Mouse (Mus musculus) embryonic facial prominence, embryonic 14.5 days (tissue): ENCODE results near the gene Grm3. TPM values are rescaled to one million over a fixed set of nuclear protein-coding genes. Genes with fewer than 3 reads are reported as not detected.

Experiments used
- ATAC-seq: fragments of 200-750 bp; cut with Nextera tagmentation; 2 replicates; pipeline ENCODE4 v1.8.0; 2017; ENCODE audit warnings: low read depth, moderate number of reproducible peaks, moderate TSS enrichment
- DNase-seq: peaks from one replicate; pipeline ENCODE4 v3.0.0-alpha.2; 2015; ENCODE audit warnings: low spot score
- H3K27ac ChIP-seq: fragments of 300-500 bp; sonication (generic); replicated peaks from 2 replicates; pipeline ENCODE4 v1.5.1; 2014; ENCODE audit warnings: low read depth, mild to moderate bottlenecking, low read length, moderate library complexity
- H3K27me3 ChIP-seq: fragments of 300-500 bp; sonication (generic); replicated peaks from 2 replicates; pipeline ENCODE4 v1.6.1; 2014; ENCODE audit warnings: low read length; ENCODE audit not compliant: control insufficient read depth, insufficient read depth
- H3K36me3 ChIP-seq: fragments of 300-500 bp; sonication (generic); 2 replicates; pipeline ENCODE4 v1.6.1; 2014; ENCODE audit warnings: low read length, mixed read lengths; ENCODE audit not compliant: control insufficient read depth, insufficient read depth
- H3K4me1 ChIP-seq: fragments of 300-500 bp; sonication (generic); 2 replicates; pipeline ENCODE4 v1.6.1; 2014; ENCODE audit warnings: antibody characterized with exemption, low read length; ENCODE audit not compliant: control insufficient read depth, insufficient read depth
- H3K4me2 ChIP-seq: fragments of 300-500 bp; sonication (generic); 2 replicates; pipeline ENCODE4 v1.6.1; 2014; ENCODE audit warnings: low read depth, mild to moderate bottlenecking, low read length, moderate library complexity, mixed read lengths
- H3K4me3 ChIP-seq: fragments of 300-500 bp; sonication (generic); 2 replicates; pipeline ENCODE4 v1.5.1; 2014; ENCODE audit warnings: low read depth, mild to moderate bottlenecking, low read length
- H3K9ac ChIP-seq: fragments of 300-500 bp; sonication (generic); 2 replicates; pipeline ENCODE4 v1.6.1; 2014; ENCODE audit warnings: low read depth, mild to moderate bottlenecking, low read length, moderate library complexity, mixed read lengths
- H3K9me3 ChIP-seq: fragments of 300-500 bp; sonication (generic); 2 replicates; pipeline ENCODE4 v1.6.1; 2016; ENCODE audit warnings: low read length; ENCODE audit not compliant: control insufficient read depth
- WGBS: fragments of 180-500 bp; shearing (Covaris S2); extraction: QIAGEN DNeasy Blood & Tissue Kit; methylation state at CpG from one replicate; pipeline ENCODE4 v1.1.7; 2014; 5-methylcytosine and 5-hydroxymethylcytosine counted together
- polyA plus RNA-seq: library from polyadenylated mRNA; unstranded; fragments of >200 nt; fragmentation: Nextera tagmentation; extraction: Ambion mirVana; gene quantifications from 2 replicates; pipeline ENCODE4 v1.2.1, GENCODE M21; 2014

Grm3 gene
- polyA plus RNA-seq, 1 experiment from 2014 or later, result 1.1 TPM

DNA sequence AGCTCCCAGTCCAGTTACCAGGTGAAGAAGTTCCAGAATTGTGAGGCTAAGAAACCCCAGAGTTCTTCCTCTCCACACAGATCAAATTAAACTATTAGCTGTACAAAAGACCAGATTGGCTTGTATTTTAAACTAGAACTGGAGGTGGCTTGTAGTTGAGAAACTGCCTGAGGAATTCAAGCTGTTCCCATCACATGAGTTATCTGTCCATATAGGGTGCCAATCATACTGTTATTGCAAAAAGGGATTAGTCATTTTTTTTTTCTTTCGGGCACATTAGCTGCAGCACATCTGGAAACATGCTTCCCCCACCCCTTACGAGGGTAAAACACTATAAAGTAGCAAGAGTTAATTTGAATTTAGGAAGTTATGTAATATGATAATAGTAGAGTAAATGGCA lies 145.9 kb downstream of the Grm3 start:
- no peak overlapping the region for H3K27ac ChIP-seq
- H3K27me3 ChIP-seq, result no peaks in the 10 kb centered on the region
- H3K9ac ChIP-seq, result no peak overlapping the region
- no peaks in the 10 kb centered on the region for H3K4me1 ChIP-seq
- no peak for DNase-seq
- H3K36me3 ChIP-seq, result no peaks in the 10 kb centered on the region
- ATAC-seq, result no peak
- no peaks in the 10 kb centered on the region for H3K9me3 ChIP-seq
- H3K4me2 ChIP-seq, result no peak overlapping the region
- no peak overlapping the region for H3K4me3 ChIP-seq
- WGBS, result 31% methylated on average over 2 of the region's 2 CpGs

DNA sequence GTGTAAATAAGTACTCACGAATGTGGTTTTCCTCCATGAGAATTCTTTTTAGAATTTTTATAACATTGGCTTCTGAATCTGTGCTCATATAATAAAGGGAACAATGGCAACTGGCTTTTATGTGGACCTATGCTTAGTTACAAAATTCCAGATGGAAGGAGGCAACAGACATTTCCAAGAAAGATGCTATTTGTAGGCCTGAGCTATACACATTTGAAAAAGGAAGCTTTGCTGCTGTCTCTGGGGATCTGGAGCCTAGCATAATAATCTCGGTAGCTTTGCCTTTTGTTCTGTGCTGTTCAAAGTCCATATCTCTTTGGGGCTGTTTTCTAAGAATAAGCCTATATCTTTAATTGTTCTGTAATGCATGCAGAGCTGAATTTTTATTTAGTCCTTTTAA lies 146.4 kb downstream of the Grm3 start:
- 73% methylated on average over 2 of the region's 2 CpGs for WGBS
- Histone ChIP-seq H3K4me3 (no peak overlapping the region), H3K27me3 (no peaks in the 10 kb centered on the region), H3K4me2 (no peak overlapping the region), H3K27ac (no peak overlapping the region), H3K9ac (no peak overlapping the region), H3K36me3 (no peaks in the 10 kb centered on the region), H3K9me3 (no peaks in the 10 kb centered on the region), H3K4me1 (no peaks in the 10 kb centered on the region)
- DNase-seq (no peak), ATAC-seq (no peak)

- Histone ChIP-seq H3K4me2 (no peak overlapping the region), H3K4me1 (no peaks in the 10 kb centered on the region), H3K9ac (no peak overlapping the region), H3K27ac (no peak overlapping the region), H3K27me3 (no peaks in the 10 kb centered on the region), H3K9me3 (no peaks in the 10 kb centered on the region), H3K4me3 (no peak overlapping the region), H3K36me3 (no peaks in the 10 kb centered on the region)
- no peak for ATAC-seq
- WGBS, result 84% methylated on average over 6 of the region's 6 CpGs
- DNase-seq, result no peak
Measured at GRCm38 (mm10) chr5:9570946-9571345, 154.0 kb downstream of the Grm3 start.

DNA sequence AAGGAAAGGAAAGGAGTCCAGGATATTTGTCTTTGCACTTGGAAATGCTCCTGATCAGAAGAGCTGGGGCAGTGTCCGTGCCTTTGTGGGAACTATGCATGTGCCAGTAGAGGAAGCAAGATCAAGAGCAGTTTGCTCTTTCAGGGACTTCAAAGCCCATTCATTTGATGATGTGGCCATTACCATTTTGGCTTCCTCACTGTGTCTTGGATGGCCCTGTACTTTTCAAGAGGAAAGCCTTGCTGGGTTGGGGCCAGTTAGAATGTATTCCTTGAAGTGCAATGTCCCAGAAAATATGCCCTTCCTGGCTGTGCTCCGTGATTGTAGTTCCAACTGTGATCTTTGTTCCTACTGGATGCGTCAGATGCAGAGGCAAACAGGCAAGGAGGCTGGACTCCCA lies 167.3 kb downstream of the Grm3 start:
- no peak overlapping the region for H3K4me3 ChIP-seq
- ATAC-seq, result no peak
- no peaks in the 10 kb centered on the region for H3K4me1 ChIP-seq
- H3K9me3 ChIP-seq, result no peaks in the 10 kb centered on the region
- 53% methylated on average over 3 of the region's 3 CpGs for whole genome bisulfite sequencing
- no peak overlapping the region for H3K27ac ChIP-seq
- H3K4me2 ChIP-seq, result no peak overlapping the region
- no peaks in the 10 kb centered on the region for H3K36me3 ChIP-seq
- no peak overlapping the region for H3K9ac ChIP-seq
- no peak for DNase-seq
- H3K27me3 ChIP-seq, result no peaks in the 10 kb centered on the region

DNA sequence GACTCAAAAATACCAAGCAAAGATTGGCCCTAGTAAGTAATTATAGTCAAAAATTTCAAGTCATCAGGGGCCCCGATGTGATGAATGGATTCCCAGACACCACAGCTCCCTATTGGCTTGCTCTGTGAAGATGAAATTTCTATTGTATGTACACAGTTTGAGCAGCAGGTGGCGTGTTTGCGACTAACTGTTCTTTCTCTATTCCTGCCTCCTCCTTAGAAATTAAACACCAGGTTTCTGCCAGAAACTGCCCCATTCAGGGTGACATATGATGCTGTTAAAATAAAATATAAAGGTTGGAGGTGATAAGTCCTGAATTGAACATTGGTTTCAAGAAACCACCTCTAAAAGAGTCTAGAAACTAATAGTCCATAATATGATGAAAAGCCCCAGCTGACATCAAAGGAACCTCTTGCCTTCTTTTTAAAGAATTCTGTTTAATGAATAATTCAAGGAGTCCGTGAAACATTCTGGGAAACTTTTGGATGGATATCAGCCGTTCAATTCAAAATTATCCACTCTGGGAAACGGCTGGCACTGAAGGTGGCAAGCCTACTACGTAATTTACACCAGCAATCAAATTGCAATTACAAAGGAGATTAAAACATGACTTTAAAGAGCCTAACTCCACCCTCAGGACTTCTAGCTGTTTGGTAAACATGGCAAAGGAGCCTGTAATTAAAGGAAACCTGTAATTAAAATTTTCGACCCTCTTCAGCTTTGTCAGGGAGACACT lies 184.0 kb downstream of the Grm3 start:
- no peaks in the 10 kb centered on the region for H3K36me3 ChIP-seq
- H3K27ac ChIP-seq, result no peak overlapping the region
- no peak overlapping the region for H3K9ac ChIP-seq
- no peak overlapping the region for H3K4me2 ChIP-seq
- H3K4me3 ChIP-seq, result no peak overlapping the region
- H3K27me3 ChIP-seq, result no peaks in the 10 kb centered on the region
- ATAC-seq (no peak), DNase-seq (peak; percentile 8)
- H3K9me3 ChIP-seq, result no peaks in the 10 kb centered on the region
- WGBS, result 23% methylated on average over 8 of the region's 8 CpGs
- H3K4me1 ChIP-seq, result no peaks in the 10 kb centered on the region

- Histone ChIP-seq H3K27me3 (no peaks in the 10 kb centered on the region), H3K4me2 (no peak overlapping the region), H3K4me3 (no peak overlapping the region), H3K9ac (no peak overlapping the region), H3K36me3 (no peaks in the 10 kb centered on the region), H3K27ac (no peak overlapping the region), H3K9me3 (no peaks in the 10 kb centered on the region), H3K4me1 (no peaks in the 10 kb centered on the region)
- WGBS, result 75% methylated on average over 4 of the region's 4 CpGs
- DNase-seq (no peak), ATAC-seq (no peak)
Measured at GRCm38 (mm10) chr5:9525507-9525906, 199.5 kb downstream of the Grm3 start.

- no peak overlapping the region for H3K4me2 ChIP-seq
- H3K4me3 ChIP-seq, result no peak overlapping the region
Measured at GRCm38 (mm10) chr5:9511027-9511426, 213.9 kb downstream of the Grm3 start.

GRCm38 (mm10) chr5:9497235-9497634 lies 227.7 kb downstream of the Grm3 start:
- H3K9ac ChIP-seq, result no peak overlapping the region
- no peak overlapping the region for H3K27ac ChIP-seq
- H3K36me3 ChIP-seq, result no peaks in the 10 kb centered on the region
- no peaks in the 10 kb centered on the region for H3K27me3 ChIP-seq
- H3K4me3 ChIP-seq, result no peak overlapping the region
- H3K9me3 ChIP-seq, result no peaks in the 10 kb centered on the region
- ATAC-seq (no peak), DNase-seq (no peak)
- 68% methylated on average over 4 of the region's 4 CpGs for WGBS
- H3K4me2 ChIP-seq, result no peak overlapping the region
- no peaks in the 10 kb centered on the region for H3K4me1 ChIP-seq

More at GRCm38 (mm10) chr5:9511027-9511426, 213.9 kb downstream of the Grm3 start:
- DNase-seq (no peak), ATAC-seq (no peak)
- no peaks in the 10 kb centered on the region for H3K9me3 ChIP-seq
- no peaks in the 10 kb centered on the region for H3K36me3 ChIP-seq
- 86% methylated on average over 1 of the region's 1 CpGs for WGBS
- no peaks in the 10 kb centered on the region for H3K4me1 ChIP-seq
- no peak overlapping the region for H3K27ac ChIP-seq
- no peaks in the 10 kb centered on the region for H3K27me3 ChIP-seq
- H3K9ac ChIP-seq, result no peak overlapping the region

DNA sequence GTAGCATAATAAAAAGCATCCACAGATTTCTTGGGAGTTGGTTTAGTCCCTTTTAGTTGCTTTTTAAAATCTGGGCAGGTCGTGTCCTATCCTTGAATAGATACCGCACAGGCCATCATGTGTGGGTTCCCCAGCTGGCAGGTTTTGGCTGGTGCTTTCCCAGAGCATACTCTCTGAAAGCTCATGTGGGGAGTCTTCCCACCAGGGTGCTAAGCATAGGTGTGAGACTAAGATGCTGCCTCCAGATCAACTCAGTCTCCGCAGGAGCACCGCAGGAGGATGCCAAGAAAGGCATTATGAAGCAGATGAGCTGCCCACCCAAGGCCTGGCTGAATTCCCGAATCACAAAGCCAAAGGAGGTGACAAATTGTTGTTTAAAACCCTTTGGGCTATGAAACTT lies 229.5 kb downstream of the Grm3 start:
- no peaks in the 10 kb centered on the region for H3K4me1 ChIP-seq
- no peaks in the 10 kb centered on the region for H3K36me3 ChIP-seq
- 20% methylated on average over 5 of the region's 5 CpGs for WGBS
- H3K27ac ChIP-seq, result no peak overlapping the region
- no peak overlapping the region for H3K4me2 ChIP-seq
- no peak for DNase-seq
- no peak overlapping the region for H3K4me3 ChIP-seq
- no peak overlapping the region for H3K9ac ChIP-seq
- no peaks in the 10 kb centered on the region for H3K9me3 ChIP-seq
- no peak for ATAC-seq
- H3K27me3 ChIP-seq, result no peaks in the 10 kb centered on the region
